Mouse (Mus musculus): ENCODE results near the gene Abca17.

The Abca17 gene

DNA sequence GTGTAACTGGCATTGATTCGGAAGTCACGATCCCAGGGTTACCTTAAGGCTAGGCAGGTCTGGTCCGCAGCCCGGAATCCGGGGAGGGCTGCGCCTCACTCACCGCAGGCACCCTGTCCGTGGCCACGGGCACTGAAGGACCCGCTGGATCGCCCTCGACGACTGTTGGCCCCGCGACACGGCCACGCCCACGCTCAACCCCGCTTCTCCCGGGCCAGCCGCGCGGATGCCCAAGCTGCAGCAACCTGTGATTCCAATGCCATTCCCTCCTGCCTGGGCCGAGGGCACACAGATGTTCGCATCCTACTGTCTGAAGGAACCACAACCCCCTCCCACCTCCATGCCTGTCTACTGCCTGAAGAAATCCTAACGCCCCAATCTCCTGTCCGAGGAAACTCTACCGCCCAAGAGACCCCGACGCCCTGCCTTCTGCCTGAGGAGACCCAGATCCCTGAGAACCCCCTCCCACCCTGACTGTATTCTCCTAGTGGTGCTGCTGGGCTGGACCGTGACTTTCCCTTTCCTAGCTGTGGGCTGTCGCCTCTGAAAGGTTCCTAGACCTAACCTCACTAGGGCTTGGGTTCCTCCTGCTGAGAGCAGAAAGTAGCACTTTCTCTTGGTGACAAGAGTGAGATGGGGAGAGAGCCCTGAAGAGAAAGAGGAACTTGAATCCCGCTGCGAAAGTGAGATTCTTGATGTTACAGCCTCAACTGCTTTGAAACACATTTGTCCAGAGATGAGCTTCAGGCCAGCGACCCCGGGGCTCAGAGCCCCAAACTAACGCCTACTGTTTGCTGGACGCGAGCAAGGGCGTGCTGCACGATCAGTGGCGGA, at the start of gene Abca17:
Gene Abca17 (minus strand): TSS at position 143 of the 834 bp plus-strand sequence.
- DNase-seq, result peak; percentile 48

DNA sequence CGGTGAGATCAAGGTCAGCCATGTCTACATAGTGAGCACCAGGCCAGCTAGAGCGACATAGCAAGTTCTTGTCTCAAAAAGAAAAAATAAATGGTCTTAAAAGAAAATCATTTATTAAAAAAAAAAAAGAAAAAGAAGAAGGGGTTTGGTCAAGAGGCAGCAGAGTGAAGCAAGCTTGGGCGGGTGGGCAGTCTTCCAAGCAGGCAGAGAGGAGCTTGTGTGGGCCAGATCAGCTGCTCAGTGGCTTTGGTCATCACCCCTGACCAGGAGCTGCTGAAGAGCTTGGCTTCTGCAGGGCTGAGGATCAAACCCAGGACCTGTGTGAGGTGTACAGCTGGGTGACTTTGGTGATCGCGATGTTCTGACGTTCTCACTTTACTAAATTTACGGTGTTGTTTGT, 43.6 kb upstream of the Abca17 start:
- no peak for DNase-seq

DNA sequence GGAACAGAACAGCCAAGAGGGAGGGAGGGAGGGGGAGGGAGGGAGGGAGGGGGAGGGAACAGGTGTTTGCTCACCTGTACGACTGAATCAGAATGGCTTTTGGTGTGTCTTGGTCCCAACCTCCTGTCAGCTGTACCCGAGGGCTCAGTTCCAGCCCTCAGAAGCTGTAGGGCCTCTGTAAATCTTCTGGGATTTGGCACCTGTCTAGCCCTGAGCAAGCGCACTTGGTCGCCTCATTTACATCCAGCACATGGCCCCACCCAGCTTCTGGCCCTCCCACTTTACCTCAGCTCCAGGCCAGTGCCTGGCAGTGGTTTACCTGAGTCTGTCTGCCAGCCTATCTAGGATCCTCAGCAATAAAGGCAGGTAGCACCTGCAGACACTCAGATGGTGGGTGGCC, 42.7 kb upstream of the Abca17 start:
- no peak for DNase-seq

DNA sequence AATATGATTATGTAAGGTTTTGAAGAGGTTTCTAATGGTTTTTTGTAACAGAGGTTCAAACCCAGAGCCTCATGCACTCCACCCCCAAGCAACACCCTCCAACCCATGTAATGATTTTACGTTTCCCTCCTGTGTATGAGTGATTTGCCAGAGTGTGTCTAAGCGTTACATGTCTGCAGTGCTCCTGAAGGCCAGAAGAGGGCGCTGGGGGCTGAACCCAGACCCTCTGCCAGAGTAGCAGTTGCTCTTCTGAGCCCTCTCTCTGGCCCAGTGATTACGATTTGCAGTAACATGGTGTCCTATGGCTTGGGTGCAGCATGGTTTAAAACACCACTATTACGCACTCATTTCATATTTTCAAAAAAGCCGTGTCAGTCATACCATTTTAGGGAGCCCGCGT, 40.3 kb upstream of the Abca17 start:
- peak; percentile 55 for DNase-seq

DNA sequence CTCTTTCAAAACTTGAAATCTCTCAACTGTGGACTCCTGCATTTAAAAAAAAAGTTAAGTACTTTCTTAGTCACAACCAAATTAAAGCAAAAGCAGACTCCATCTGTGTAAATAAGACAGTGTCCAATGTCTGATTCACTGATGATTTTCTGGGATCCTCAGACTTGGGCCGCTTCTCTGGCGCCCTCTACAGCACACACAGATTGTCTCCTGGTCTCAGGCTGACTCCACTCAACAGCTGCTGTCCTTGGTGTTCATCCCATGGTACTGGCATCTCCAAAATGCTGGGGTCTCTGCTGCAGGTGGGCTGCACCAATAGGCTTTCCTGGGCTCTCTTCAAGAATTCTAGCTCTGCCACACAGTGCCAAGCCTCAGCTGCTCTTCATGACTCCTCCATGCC, 39.0 kb upstream of the Abca17 start:
- DNase-seq, result peak; percentile 66

DNA sequence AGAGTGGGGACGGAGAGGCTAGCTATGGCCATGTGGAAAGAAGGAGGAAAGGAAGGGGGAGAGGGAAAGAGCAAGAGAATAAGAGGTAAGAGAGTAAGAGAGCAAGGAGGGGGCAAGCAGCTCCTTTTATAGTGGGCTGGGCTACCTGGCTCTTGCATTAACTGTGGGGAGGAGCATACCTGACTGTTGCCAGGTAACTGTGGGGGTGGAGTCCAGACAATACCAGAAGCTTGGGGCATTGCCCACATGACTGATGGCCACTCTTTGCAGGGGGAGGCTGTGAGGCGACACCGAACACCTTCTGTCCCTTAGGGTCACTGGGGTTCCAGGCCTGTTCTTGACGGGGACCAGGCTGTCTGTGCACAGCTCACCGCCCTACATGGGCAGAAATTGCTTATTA, 37.8 kb upstream of the Abca17 start:
- DNase-seq, result no peak

DNA sequence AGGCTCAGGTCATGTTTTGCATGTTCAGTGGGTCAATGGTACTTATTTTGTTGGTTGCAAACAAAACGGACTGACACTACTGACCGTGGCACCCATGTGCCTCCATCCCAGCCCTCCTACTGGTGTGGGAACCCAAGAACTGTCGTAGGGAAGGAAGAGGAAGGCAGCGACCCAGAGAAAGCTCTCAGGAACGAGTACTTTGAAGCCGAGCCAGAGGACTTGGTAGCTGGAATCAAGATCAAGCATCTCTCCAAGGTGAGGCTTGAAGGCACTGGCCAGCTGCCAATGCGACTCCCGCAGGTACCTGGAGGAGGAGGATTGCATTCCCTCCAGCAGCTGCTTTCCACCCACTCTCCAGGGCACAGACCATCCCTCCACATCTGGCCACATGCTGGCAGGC, 32.9 kb upstream of the Abca17 start:
- DNase-seq, result no peak

DNA sequence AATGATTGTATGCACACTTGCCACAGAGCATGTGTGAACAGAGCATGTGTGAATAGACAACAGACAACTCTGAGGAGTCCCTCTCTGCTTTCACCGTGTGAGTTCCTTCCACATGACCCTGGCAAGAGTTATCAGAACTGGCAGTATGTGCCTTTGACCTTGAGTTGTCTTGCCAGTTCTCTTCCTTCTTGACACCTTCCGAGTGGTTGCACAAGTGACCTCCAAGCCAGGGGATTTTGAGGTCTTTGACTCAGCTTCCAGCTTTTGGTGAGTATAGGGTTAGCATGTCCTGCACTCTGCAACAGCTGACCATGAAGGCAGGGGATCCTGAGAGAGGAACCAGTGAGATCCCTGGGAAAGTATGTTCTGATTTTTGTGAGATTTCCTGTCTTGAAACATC, 27.6 kb upstream of the Abca17 start:
- no peak for DNase-seq

DNA sequence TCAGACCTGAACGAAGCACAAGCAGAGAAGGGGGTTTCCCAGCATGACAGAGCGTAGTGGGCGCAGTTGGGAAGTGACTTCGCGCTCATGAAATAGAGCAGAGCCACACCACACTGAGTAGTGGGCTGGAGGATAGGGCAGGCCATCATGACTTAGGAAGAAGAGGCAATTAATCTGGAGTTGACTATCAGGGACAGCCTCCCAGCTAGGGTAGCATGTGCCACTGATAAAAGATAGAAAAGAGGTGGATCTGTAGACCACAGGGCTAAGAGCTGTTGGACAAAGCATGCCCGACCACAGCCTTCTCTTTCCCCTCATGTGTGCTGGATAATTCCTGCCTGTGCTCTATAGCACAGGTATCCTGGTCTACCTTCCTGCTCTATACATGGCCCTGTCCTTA, 25.0 kb upstream of the Abca17 start:
- no peak for DNase-seq

DNA sequence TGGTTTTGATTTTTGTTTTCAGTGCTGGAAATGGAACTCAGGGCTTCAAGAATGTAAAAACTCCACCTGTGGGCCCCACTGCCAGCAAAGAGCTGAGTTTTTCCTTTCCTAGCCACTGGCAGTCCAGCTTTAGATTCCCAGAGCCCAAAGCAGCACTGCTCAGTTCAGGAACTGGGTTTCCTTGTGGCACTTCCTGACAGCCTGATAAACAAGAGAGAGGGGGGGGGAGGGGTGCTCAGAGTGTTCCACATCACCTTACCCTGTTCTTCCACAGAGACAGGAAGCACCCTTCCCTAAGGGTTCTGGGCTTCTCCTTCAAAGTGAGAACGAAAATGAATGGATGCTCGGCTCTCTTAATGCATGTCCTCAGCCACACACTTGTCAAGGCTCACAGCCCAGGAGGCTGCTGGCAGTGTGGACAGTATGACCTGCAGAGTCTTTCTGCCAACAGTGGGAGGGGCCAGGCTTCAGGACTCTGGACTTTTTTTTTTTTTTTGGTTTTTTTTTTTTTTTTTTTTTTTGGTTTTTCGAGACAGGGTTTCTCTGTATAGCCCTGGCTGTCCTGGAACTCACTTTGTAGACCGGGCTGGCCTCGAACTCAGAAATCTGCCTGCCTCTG, 24.3 kb upstream of the Abca17 start:
- DNase-seq, result no peak

DNA sequence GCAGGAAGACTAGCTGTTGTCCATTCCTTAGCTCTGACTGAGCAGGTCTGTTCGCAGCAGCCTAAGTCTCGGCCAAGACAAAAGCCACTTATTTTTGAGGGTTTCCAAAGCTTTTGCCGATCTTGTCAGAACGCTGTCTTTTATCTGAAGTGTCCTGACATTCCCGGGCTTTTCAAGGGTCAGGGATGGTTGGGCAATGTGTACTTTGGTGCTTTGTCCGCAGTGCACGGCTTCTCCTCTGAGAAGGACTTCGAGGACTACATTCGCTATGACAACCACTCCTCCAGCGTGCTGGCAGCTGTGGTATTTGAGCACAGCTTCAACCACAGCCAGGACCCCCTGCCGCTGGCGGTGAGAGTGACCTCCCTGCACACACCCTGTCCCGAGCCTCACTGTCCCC, 15.0 kb upstream of the Abca17 start:
- no peak for DNase-seq

DNA sequence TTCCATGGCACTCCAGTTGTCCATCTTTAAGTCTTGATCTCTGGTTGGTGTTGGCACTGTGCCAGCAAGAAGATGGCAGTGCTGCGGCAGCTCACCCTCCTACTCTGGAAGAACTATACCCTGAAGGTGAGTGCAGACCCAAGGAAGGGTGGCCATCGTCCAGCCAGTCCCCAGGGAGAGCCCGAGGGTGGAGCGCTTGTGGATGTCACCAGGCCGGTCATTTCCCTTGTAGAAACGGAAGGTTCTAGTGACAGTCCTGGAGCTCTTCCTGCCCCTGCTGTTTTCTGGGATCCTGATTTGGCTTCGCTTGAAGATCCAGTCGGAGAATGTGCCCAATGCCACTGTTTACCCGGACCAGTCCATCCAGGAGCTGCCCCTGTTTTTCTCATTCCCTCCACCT, 13.6 kb upstream of the Abca17 start:
- no peak for DNase-seq

DNA sequence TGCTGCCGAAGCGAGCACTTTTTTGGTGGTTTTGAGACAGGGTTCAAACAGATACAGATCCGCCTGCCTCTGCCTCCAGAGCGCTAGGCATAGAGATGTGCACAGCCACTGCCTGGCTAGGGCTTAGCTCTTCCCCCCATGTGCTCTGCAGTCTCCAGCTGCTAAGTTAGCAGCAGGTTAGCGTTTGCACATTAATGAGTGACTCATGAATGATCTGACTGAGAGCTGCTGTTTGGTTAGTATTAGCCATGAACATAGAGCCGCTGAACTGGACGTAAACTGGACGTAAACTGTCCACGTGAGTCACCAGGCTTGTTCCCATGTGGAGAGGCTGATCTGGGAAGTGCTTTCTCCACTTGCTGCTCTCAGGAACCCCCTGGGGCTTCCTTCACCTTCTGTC, 11.7 kb upstream of the Abca17 start:
- no peak for DNase-seq

DNA sequence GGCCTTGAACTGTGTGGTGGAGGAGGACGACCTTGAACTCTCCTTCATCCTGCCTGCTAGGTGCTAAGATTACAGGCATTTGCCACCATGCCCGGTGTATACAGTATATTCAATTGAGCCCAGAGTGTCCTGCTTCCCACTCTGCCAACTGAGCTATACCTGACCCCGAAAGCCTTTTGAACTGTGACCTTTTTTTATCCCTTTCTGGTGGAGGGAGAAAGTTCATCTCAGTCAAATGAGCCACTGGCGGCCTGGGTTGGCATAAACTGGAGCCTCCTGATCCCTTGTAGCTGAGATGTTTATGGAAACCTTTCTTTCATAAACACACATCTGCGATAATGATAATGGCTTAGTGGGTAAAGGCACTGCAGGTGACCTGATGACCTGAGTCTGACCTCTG, 10.4 kb upstream of the Abca17 start:
- no peak for DNase-seq

DNA sequence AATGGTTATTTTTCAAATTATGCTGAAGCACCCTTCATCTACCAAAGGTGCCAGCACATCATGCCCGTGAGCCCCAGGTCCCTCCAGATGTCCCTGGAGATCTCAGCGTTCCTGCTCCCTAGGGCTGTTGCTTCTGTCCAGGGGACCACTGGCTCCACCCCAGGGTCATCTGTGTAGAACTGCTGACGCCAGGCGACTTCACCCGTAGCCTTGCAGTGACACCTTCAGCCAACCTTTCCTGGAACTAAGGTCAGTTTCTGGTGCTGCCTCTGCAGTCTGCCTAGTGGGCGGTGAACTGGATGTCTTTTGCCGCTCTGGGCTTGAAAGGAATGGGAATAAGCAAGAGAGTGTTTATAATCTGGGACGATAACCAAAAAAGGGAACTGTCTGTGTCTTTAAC, 10.0 kb upstream of the Abca17 start:
- DNase-seq, result no peak

DNA sequence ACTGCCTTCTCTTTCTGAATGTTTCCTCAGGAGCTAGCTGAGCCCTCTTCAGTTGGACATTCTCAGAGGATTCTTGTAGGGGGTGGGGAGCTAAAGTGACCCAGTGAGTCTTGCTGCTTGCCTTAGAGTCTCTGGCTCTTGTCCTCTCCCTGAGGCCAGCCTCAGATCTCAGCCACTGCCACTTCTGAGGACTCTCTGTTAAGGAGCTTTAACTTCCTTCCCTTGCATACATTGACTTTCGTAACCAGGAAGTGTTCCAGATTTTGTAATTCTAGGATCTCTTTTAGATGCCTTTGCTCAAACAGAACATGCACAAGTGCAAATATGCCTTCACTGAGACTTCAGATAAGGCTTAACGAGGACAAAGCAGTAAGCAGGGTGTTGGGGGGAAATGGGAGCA, 9.0 kb upstream of the Abca17 start:
- no peak for DNase-seq

DNA sequence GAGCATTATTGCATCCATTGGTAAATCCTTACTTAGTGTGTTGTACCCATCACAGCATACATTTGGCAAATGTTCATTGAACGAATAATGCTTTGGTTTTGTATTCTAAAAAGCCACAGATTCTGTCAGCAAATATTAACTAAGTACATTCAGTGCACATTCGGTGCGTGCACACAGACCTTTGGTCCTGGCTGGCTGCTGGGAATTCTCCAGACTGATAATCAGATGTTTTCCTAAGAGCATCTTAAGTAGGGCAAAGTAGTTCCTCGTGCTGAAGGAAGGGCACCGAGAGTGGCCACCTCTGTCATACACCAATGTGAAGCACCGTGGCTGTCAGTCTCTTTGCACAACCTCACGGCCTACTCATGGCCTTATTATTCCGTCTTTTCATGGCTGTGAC, 8.1 kb upstream of the Abca17 start:
- no peak for DNase-seq

DNA sequence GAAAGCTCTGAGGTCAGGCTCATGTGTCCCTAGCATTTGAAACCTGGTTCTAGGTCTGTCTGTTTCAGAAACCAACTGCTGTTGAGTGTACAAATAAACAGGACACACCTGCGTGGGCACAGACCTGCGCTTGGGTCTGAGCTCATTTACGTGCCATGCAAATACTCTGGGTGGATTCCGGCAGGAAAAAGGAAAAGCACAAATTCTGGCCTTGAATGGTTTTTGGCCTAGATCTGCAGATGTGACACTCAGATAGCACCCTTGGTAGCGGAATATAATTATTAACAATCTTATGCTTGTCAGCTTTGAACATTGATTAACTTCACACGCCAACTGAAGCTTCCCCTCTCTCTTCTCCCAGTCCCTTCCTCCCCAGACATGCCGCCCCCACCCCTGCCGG, 4.4 kb upstream of the Abca17 start:
- no peak for DNase-seq

DNA sequence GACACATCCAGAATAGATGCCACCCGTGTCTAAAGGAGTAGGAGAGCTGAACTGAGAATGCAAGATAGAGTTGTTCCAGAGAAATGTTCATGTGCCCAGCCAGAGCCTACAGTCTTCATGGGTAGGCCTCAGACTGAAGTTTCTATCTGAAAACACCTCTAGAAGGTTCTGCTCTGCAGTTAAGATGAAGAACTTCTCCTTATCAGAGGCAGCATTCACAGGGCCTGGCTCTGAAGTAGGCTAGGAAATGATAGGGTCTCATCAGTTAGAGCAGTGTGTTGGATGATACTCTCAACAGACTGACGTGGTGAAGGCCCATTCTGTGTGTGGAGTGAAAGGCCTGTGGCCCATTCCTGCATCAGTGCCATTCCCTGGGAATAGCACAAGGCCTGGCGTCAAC, 3.1 kb upstream of the Abca17 start:
- no peak for DNase-seq

DNA sequence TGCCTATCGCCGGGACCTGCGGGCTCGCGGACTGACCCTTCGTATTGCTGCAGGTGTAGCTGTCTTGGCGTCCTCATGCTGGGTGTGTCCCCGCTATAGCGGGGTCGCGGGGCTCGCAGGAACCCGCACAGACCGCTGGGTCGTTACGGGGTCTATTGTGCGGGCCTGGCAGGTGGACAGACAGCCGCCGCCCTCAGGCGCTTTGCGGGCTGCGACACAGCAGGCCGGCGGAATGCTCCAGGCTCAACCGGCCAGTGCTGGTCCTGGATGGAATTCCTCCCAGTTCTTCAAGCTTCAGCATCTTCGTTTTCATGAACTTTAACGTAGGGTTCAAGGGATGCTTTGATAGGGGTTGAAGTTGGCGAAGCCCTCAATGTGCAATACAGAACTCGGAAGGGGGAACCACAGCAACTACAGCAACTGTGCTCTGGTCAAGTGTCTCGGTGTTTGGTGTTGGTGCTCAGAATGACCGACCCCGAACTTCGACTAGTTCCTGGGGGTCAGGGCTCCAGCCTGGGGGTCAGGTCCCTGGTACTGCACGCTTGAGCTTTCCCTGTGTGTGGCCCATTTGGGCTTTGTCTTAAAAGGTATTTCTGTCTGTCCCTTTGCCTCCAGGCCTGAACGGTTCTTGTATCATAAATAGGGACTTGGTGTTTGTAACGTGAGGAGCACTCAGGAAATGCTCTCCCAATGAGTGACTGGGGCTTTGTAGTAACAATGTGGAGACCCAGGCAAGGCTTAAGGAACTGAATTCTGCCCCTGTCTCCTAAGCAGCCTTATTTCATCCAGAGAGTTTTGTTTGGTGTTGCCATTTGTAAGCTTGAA, 1.7 kb upstream of the Abca17 start:
- DNase-seq, result no peak

DNA sequence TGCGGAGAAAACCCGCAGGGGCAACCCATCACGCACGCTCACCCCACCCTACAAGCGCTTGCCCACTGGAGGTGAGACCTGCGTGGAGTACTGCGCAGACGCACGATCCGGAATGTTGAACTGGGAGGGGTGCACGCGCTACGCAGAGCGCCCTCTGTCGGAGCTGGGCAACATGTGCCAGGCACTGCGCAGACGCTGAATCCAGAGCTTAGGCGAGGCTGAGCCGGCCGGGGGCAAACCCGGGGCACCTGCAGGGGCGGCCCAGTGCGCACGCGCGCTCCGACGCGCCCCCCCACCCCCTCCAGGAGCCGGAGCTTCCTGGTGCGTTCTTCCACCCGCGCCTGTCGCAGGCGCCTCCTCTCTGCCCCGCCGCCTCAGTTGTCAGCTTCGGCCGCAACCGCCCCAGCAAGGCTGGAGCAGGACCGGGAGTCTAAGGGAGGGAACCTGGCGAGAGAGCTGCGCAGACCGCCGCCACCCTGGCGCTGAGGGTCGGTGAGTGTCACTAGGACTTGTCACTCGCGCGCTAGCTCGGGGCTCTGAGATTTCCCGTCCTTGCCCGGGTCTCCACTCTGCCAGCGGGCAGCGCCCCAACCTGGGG, 991 bp upstream of the Abca17 start, which contains the start of gene Abca3:
Gene Abca3 (plus strand): TSS at position 191 of the 598 bp plus-strand sequence.
- DNase-seq, result peak; percentile 99

DNA sequence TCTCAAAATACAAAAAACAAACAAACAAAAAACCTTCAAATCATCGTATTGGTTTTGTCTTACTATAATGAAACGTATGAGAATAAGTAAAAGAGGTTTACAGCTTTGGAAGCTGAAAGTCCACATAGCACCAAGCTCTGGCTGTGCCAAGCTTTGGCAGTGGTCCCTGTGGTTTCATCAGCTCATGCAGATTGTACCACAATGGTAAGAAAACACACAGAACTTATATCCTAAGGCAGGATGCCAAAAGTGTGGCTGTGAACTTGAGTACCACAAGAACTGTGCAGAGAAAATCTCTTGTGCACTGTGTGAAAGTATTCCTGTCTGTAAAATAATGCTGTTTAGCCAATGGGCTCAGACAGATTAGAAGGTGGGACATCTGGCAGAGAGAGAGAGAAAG, 1.7 kb downstream of the Abca17 start:
- no peak for DNase-seq

DNA sequence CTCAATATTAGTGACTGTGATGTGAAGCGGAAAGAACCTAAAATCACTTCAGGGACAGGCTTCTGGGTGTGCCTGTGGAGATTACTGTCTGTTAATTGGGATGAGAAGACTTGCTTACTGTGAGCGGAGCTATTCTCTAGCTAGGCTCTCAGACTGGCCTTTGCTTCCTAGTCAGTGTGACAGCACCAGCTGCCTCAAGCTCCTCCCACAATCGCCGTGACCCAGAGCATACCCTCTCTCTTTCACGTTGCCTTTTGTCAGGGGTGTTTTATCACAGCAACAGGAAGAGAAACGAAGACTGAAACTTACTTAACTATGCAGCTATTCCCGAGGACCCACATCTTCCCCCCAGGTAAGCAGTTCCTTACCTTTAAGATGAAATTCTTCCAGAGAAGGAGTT, 4.0 kb downstream of the Abca17 start:
- peak; percentile 57 for DNase-seq
